Mouse (Mus musculus): ENCODE measurements around the gene Tmem82. TPM values are rescaled to one million over a fixed set of nuclear protein-coding genes. Genes with fewer than 3 reads are reported as not detected.

Gene Tmem82
- polyA plus RNA-seq, 1 experiment from 2014 or later, result 8.4 TPM

DNA sequence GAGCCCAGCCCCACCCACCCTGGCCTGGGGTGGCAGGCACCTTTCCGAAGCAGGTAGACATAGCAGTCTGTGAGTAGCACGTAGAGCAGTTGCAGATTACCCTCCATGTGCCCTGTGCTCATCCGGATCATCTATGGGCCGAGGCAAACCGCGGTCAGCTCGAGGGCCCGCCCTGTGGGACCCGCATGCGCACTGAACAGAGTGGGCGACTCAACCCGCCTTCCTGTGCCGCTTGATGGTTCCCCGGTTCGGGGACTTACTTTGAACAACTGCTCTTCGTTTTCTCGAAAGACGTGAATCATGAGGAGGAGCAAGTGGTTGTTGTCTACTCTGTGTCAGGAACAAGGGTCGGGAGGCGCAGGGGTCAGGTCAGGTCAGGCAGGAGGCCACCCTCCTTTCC, 12.8 kb upstream of the Tmem82 start:
- Histone ChIP-seq H3K9me3 (ENCODE audit: control insufficient read depth, low read length) (no peaks in the 10 kb centered on the region), H3K27ac (ENCODE audit: low read depth) (no peak overlapping the region), H3K36me3 (ENCODE audit: control insufficient read depth, insufficient read depth, low read length) (peaks cover 86% of the 10 kb centered on the region), H3K9ac (ENCODE audit: low read length) (no peak overlapping the region), H3K4me1 (replicated peaks; ENCODE audit: control insufficient read depth, insufficient read depth, low read length) (no peaks in the 10 kb centered on the region), H3K4me2 (ENCODE audit: low read length) (no peak overlapping the region), H3K27me3 (replicated peaks; ENCODE audit: control insufficient read depth, insufficient read depth, low read length) (no peaks in the 10 kb centered on the region), H3K4me3 (ENCODE audit: low read depth, low read length) (no peak overlapping the region)
- ATAC-seq (replicated peaks; ENCODE audit: low FRiP score, low TSS enrichment, low read depth) (no peak), DNase-seq (ENCODE audit: low spot score) (no peak)
- 92% methylated on average over 20 of the region's 20 CpGs for WGBS

DNA sequence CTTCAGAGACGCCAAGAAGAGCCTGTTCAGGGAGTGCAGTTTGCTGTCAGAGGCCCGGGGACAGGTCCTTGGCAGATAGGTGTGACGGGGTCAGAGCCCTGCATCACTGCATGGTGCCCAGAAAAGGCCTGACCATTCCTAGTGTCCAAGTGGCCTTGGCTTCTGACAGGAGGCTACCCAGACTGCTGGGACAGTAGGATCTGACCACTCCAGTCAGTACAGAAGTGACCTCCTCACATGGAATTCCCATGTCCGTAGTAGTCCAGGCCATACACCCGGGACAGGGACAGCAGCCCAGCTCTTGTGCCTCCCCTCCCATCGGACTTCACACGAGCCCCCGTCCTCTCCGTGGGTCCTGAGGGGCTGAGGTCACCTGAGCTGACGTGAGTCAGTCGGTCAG, 11.6 kb upstream of the Tmem82 start:
- ATAC-seq (replicated peaks; ENCODE audit: low FRiP score, low TSS enrichment, low read depth), result no peak
- no peaks in the 10 kb centered on the region for H3K27me3 ChIP-seq (replicated peaks; ENCODE audit: control insufficient read depth, insufficient read depth, low read length)

DNA sequence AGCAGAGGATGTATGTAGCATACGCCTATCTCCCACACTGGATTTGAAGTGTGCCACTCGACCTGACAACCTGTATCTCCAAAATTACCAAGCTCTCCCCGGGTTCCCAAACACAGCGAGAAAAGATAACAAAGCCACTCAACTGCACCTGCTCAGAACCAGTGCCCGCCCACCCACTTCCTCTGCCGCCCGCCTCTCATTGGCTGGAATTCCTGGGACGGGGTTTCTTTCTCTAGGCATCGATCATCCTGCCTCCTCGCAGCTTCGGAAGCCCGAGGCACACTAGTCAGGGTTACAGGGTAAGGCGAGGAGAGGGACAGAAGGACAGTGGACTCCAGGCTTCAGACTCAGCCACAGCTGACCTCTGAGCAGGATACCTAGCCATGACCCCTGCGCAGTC, 10.2 kb upstream of the Tmem82 start:
- H3K4me3 ChIP-seq (ENCODE audit: low read depth, low read length), result no peak overlapping the region
- H3K36me3 ChIP-seq (ENCODE audit: control insufficient read depth, insufficient read depth, low read length), result peaks cover 74% of the 10 kb centered on the region

More for the DNA sequence above, 11.6 kb upstream of the Tmem82 start:
- Histone ChIP-seq H3K4me1 (replicated peaks; ENCODE audit: control insufficient read depth, insufficient read depth, low read length) (no peaks in the 10 kb centered on the region), H3K36me3 (ENCODE audit: control insufficient read depth, insufficient read depth, low read length) (peaks cover 85% of the 10 kb centered on the region), H3K27ac (ENCODE audit: low read depth) (no peak overlapping the region), H3K9me3 (ENCODE audit: control insufficient read depth, low read length) (no peaks in the 10 kb centered on the region), H3K4me3 (ENCODE audit: low read depth, low read length) (no peak overlapping the region), H3K9ac (ENCODE audit: low read length) (no peak overlapping the region), H3K4me2 (ENCODE audit: low read length) (no peak overlapping the region)
- 90% methylated on average over 11 of the region's 11 CpGs for WGBS
- DNase-seq (ENCODE audit: low spot score), result no peak

DNA sequence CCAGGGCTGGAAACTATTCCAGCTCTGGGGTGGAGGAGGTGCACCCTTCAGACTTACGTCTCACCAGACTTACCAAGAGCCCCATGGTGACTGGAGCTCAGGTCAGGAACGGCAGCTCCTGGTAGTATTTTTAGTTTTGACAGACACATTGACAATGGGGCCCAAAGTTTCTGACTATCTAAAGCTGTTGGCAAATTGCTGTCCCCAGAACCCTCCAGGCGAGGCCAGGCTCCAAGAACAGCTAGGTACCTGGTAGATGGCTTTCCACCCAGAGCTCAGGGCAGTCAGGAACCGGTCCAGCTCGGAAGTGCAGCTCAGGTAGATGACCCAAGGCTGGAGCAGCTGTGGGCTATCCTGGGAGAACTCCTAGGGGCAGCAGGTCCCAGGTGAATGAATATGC, 9.1 kb upstream of the Tmem82 start:
- no peak for ATAC-seq (replicated peaks; ENCODE audit: low FRiP score, low TSS enrichment, low read depth)
- Histone ChIP-seq H3K36me3 (ENCODE audit: control insufficient read depth, insufficient read depth, low read length) (peaks cover 66% of the 10 kb centered on the region), H3K27ac (ENCODE audit: low read depth) (no peak overlapping the region), H3K4me3 (ENCODE audit: low read depth, low read length) (no peak overlapping the region), H3K9ac (ENCODE audit: low read length) (no peak overlapping the region), H3K27me3 (replicated peaks; ENCODE audit: control insufficient read depth, insufficient read depth, low read length) (no peaks in the 10 kb centered on the region), H3K4me2 (ENCODE audit: low read length) (no peak overlapping the region), H3K4me1 (replicated peaks; ENCODE audit: control insufficient read depth, insufficient read depth, low read length) (peaks cover 6% of the 10 kb centered on the region), H3K9me3 (ENCODE audit: control insufficient read depth, low read length) (no peaks in the 10 kb centered on the region)
- no peak for DNase-seq (ENCODE audit: low spot score)
- 91% methylated on average over 5 of the region's 5 CpGs for WGBS

More for the DNA sequence above, 10.2 kb upstream of the Tmem82 start:
- DNase-seq (ENCODE audit: low spot score) (no peak), ATAC-seq (replicated peaks; ENCODE audit: low FRiP score, low TSS enrichment, low read depth) (no peak)
- Histone ChIP-seq H3K27me3 (replicated peaks; ENCODE audit: control insufficient read depth, insufficient read depth, low read length) (no peaks in the 10 kb centered on the region), H3K27ac (ENCODE audit: low read depth) (no peak overlapping the region), H3K9ac (ENCODE audit: low read length) (no peak overlapping the region), H3K4me2 (ENCODE audit: low read length) (no peak overlapping the region), H3K9me3 (ENCODE audit: control insufficient read depth, low read length) (no peaks in the 10 kb centered on the region), H3K4me1 (replicated peaks; ENCODE audit: control insufficient read depth, insufficient read depth, low read length) (peaks cover 5% of the 10 kb centered on the region)
- 87% methylated on average over 14 of the region's 14 CpGs for WGBS

DNA sequence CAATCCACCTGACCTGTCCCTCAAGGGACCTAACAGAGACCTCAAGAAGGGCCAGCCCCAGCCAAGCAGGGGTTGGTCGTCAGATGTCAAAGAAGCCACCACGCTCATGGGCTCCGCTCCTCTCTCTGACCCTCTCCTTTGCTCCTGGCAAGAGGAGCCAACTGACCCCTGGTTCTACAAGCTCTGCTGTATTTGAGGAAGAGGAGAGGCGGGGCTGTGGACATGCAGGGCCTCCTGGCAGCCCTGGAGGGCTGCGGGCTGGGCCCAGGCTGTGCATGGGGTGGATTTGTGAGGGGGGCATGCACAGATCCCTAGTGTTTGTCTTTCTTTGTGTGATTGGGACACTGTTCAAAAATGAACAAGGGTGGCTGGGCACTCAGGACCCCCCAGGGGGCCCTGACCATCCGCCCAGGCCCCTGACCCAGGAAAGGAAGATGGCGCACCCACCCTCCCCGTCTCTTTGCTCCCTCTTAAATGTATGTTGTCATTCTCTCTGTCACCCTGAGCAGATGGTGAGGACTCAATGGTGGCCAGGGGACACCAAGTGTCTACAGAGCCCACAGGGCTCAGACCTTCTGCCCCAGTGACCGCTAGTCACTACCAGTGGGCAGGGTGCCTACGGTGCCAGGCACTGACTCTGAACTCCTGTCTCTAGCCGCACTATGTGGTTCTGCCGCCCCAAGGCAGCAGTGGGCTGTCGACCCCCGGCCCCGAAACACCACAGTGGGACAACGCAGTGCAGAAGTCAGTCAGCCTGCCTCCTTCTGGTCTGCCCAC, 7.5 kb upstream of the Tmem82 start:
- ATAC-seq (replicated peaks; ENCODE audit: low FRiP score, low TSS enrichment, low read depth), result no peak
- peaks cover 6% of the 10 kb centered on the region for H3K4me1 ChIP-seq (replicated peaks; ENCODE audit: control insufficient read depth, insufficient read depth, low read length)
- no peak for DNase-seq (ENCODE audit: low spot score)
- H3K27me3 ChIP-seq (replicated peaks; ENCODE audit: control insufficient read depth, insufficient read depth, low read length), result no peaks in the 10 kb centered on the region
- H3K27ac ChIP-seq (ENCODE audit: low read depth), result no peak overlapping the region
- H3K36me3 ChIP-seq (ENCODE audit: control insufficient read depth, insufficient read depth, low read length), result peaks cover 51% of the 10 kb centered on the region
- H3K4me3 ChIP-seq (ENCODE audit: low read depth, low read length), result no peak overlapping the region
- WGBS, result 88% methylated on average over 16 of the region's 16 CpGs
- no peak overlapping the region for H3K9ac ChIP-seq (ENCODE audit: low read length)
- H3K9me3 ChIP-seq (ENCODE audit: control insufficient read depth, low read length), result no peaks in the 10 kb centered on the region
- no peak overlapping the region for H3K4me2 ChIP-seq (ENCODE audit: low read length)

DNA sequence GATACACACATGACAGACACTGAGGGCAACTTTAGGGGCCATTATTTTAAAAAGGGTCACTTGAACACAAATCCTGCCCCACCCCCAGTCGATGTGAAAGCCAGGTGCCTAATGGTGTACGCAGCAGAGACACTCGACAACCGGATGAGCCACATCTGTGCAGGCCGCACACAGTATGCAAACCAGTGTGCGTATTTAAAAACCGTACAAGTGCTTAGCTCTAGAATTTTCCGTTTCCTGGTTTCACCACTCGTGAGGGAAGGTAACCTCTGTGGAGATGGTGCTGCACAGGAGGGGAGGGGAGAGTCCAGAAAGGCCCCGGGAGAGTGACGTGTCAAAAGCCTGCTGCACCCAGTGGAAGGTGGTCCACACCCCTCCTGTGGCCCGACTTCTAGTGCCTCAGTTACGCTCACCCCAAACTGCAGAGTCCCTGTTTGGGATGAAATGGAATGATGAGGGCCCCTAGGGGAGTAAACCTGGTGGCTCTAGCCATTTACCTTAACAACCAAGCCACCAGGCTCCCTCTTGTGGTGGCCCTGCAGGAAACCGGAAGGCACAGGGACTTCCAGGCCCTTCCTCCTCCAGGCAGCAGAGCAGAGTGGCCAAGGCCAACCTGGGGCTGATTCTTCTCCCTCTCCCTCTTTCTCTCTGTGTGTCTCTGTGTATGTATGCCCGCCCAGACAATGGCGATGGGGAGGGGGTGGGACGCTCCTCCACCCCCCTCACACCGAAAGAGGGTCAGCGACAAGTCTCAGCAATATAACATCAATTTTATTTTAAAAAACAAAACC, 6.7 kb upstream of the Tmem82 start:
- no peaks in the 10 kb centered on the region for H3K9me3 ChIP-seq (ENCODE audit: control insufficient read depth, low read length)

DNA sequence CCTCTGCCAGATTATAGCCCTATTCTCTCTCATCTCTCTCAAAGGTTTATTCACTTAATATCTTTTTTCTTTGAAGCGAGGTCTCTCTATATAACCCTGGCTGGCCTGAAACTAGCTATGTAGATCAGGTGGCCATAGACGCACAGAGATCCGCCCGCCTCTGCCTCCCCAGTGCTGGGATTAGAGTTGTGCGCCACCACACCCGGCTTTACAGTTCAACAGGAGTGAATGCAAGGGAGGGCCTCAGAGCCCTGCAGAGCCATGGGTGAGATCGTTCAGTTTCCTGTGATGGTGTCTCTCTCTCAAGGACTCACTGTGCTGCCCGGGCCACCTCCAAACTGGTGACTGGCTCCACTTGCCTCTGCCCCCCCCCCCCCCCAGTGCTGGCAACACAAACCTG, 5.7 kb upstream of the Tmem82 start:
- H3K4me1 ChIP-seq (replicated peaks; ENCODE audit: control insufficient read depth, insufficient read depth, low read length), result peaks cover 6% of the 10 kb centered on the region
- ATAC-seq (replicated peaks; ENCODE audit: low FRiP score, low TSS enrichment, low read depth), result no peak; the same call in 1 of the 2 replicates
- H3K27ac ChIP-seq (ENCODE audit: low read depth), result no peak overlapping the region
- H3K4me2 ChIP-seq (ENCODE audit: low read length), result no peak overlapping the region
- H3K9ac ChIP-seq (ENCODE audit: low read length), result no peak overlapping the region
- H3K9me3 ChIP-seq (ENCODE audit: control insufficient read depth, low read length), result no peaks in the 10 kb centered on the region
- H3K27me3 ChIP-seq (replicated peaks; ENCODE audit: control insufficient read depth, insufficient read depth, low read length), result no peaks in the 10 kb centered on the region
- no peak overlapping the region for H3K4me3 ChIP-seq (ENCODE audit: low read depth, low read length)
- DNase-seq (ENCODE audit: low spot score), result no peak
- H3K36me3 ChIP-seq (ENCODE audit: control insufficient read depth, insufficient read depth, low read length), result peaks cover 32% of the 10 kb centered on the region
- WGBS, result 95% methylated on average over 8 of the region's 8 CpGs

More for the DNA sequence above, 6.7 kb upstream of the Tmem82 start:
- DNase-seq (ENCODE audit: low spot score) (no peak), ATAC-seq (replicated peaks; ENCODE audit: low FRiP score, low TSS enrichment, low read depth) (no peak)
- Histone ChIP-seq H3K4me3 (ENCODE audit: low read depth, low read length) (no peak overlapping the region), H3K4me1 (replicated peaks; ENCODE audit: control insufficient read depth, insufficient read depth, low read length) (peaks cover 6% of the 10 kb centered on the region), H3K27ac (ENCODE audit: low read depth) (no peak overlapping the region), H3K4me2 (ENCODE audit: low read length) (no peak overlapping the region), H3K9ac (ENCODE audit: low read length) (no peak overlapping the region), H3K36me3 (ENCODE audit: control insufficient read depth, insufficient read depth, low read length) (peaks cover 43% of the 10 kb centered on the region), H3K27me3 (replicated peaks; ENCODE audit: control insufficient read depth, insufficient read depth, low read length) (no peaks in the 10 kb centered on the region)
- WGBS, result 72% methylated on average over 19 of the region's 19 CpGs

DNA sequence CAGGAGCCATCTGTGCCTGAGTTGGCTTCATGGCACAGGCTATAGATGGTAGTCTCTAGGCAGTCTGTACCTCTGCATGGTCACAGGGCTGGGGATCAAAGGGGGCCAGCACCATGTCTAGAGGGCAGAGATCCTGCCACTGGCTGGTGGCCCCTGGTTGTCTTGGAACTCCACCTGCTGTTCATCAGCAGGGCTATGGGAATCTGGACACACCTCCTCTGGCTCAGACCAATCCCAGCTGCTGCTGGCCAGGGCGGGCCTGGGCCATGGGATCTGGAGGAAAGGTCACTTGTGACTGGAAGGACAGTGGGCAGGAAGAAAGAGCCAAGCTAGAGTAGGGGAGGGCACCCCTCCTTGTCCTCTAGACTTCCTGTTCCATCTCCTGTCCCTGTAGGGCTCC, 5.2 kb upstream of the Tmem82 start, which contains the start of gene Slc25a34:
Gene Slc25a34 (minus strand): TSS at position 156 of the 400 bp plus-strand sequence.
- ATAC-seq (replicated peaks; ENCODE audit: low FRiP score, low TSS enrichment, low read depth), result 0 out of 2 replicates have a peak, but pooled peaks have one; percentile 28
- WGBS, result 60% methylated on average over 1 of the region's 1 CpGs
- H3K27ac ChIP-seq (ENCODE audit: low read depth), result no peak within 1 kb of the TSS
- no peak within 1 kb of the TSS for H3K9ac ChIP-seq (ENCODE audit: low read length)
- H3K4me2 ChIP-seq (ENCODE audit: low read length), result no peak within 1 kb of the TSS
- H3K36me3 ChIP-seq (ENCODE audit: control insufficient read depth, insufficient read depth, low read length), result peaks cover 28% of the 10 kb centered on the region
- peaks cover 11% of the 10 kb centered on the region for H3K4me1 ChIP-seq (replicated peaks; ENCODE audit: control insufficient read depth, insufficient read depth, low read length)
- DNase-seq (ENCODE audit: low spot score), result no peak
- H3K27me3 ChIP-seq (replicated peaks; ENCODE audit: control insufficient read depth, insufficient read depth, low read length), result no peaks in the 10 kb centered on the region
- H3K4me3 ChIP-seq (ENCODE audit: low read depth, low read length), result no peak within 1 kb of the TSS
- no peaks in the 10 kb centered on the region for H3K9me3 ChIP-seq (ENCODE audit: control insufficient read depth, low read length)
